Mouse (Mus musculus) urinary bladder, postnatal 10 days (tissue): ENCODE data around the gene Fyn.

Source experiments
- DNase-seq: peaks from one replicate; pipeline ENCODE4 v3.0.0; 2022; ENCODE audit warnings: low spot score

The Fyn gene

DNA sequence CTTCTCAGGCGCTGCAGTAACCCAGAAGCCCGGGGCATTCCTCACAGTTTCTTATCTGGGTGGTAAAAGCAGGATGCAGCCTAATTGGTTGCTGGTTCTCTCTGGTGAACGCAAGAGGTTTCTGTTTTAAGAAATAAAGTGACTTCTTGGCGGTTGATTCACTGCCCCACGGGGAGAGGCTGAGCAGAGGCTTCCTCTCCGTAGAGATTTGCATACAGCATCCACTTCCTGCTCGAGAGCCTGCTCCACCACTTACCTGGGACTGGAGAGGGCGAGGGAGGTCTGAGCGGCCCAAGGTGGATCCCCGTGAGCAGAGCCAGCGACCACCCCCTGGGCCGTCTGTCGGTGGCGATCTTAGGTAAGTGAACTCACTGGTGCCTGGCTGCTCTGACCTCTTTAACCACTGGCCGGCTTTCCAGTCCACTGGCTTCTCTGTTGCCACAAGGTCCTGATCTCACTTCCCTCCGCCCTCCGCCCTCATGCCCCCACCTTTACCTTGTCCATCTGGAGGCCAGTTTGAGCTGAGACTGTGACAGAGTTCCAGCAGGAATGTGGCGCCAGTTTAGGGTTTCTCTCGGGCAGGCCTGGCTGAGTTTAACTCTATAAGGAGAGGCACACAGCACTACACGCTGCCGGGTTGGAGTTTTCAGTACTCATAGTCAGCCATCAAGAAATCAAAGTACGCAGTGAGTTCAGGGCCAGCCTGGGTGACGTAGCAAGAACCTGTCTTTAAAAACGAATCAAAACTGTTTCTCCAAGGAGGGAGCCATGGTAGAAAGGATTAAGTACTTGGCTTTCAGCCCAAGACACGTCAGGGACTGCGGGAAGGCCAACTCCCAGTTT, 244.6 kb downstream of the Fyn start:
- peak; percentile 25 for DNase-seq

DNA sequence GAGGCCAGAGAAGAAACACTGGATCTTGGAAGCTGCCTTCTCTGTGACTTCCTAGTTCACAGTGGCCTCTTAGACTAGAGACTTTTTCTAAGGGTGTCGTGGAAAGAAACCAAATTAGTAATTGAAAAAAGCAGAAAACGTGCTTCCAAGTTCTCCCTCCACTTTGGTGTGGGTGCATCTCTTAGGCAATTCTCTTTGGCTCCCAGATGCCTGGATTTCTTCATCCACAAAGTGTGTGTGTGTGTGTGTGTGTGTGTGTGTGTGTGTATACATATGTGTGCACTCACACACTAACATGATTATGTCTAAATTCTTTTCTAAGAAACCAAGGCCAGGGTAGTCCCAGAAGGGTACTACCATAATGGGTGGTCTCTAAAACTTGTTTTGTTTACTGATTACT, 245.3 kb downstream of the Fyn start:
- no peak for DNase-seq

DNA sequence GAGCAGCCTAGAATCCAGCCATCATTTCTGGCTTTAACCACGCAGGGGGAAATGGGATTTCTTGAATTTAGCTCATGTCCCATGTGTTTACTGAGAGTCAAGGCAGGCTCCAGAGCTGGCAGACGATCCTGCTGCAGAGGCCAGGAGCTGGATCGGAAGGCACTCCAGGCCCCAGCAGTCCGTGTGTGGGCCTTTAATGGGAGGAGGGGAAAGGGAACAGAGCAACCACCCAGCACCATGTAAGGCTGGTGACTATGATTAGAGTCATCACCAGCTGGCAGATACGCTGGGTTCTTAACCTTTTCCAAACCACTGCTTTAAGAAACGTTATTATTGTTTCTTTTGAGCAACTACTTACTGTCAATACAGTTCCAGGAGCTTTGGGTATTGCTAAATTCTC, 246.0 kb downstream of the Fyn start:
- no peak for DNase-seq
